12 mouse cellular contexts compared by ENCODE assay signal in the genomic region with DNA sequence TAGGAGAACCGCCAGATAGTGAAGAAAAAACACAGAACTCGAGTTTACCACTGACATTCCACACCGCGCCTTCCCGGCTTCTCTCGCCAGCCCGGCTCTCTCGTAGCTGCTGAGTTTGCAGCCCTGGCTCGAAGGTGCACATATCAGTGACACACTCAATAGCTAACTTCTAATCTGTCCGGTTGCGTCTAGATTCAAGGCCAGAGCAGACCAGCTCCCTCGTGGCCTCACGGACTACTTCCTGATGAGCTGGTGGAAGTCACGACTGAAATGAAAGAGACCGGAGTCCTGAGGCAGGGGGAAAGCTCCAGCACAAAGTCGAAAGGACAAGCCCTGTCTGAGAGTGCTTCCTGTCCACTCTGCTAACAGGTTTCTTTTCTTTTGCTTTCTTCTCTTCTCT. TPM values are rescaled to one million over a fixed set of nuclear protein-coding genes. Genes with fewer than 3 reads are reported as not detected.
DNase-seq lines count a peak whose midpoint lies in the region; ATAC-seq and TF ChIP-seq lines count a peak whose summit lies in the region.
"Had no signal": no experiment of that assay in that cellular context is flagged by ENCODE, and none has a peak within 500 bp of the region (broad histone marks: within the 10 kb centered on the region; RNA-seq: fewer than 3 reads in every experiment).

No protein-coding gene starts in this region.

- peaks cover 3% of the 10 kb centered on the region for H3K4me1 ChIP-seq in liver, embryonic 11.5 days (replicated peaks; ENCODE audit: control insufficient read depth, insufficient read depth, low read length)
- H3K4me1 ChIP-seq in thymus, adult 2 months (replicated peaks; ENCODE audit: control insufficient read depth, insufficient read depth, low read length) = peaks cover 17% of the 10 kb centered on the region
- no peaks in the 10 kb centered on the region for H3K4me1 ChIP-seq in forebrain, postnatal 0 days (ENCODE audit: insufficient read depth)
- H3K4me1 ChIP-seq: neural tube, embryonic 13.5 days had no signal

- peak overlapping the region; percentile 56 for H3K4me2 ChIP-seq in liver, embryonic 11.5 days
- H3K4me2 ChIP-seq in forebrain, postnatal 0 days (ENCODE audit: low read depth) = no peak overlapping the region
- H3K4me2 ChIP-seq: neural tube, embryonic 13.5 days had no signal

- H3K27me3 ChIP-seq in liver, embryonic 11.5 days (replicated peaks; ENCODE audit: control insufficient read depth, insufficient read depth, low read length) = no peaks in the 10 kb centered on the region
- no peaks in the 10 kb centered on the region for H3K27me3 ChIP-seq in thymus, adult 2 months (ENCODE audit: control insufficient read depth, insufficient read depth, low read length)
- no peaks in the 10 kb centered on the region for H3K27me3 ChIP-seq in forebrain, postnatal 0 days (ENCODE audit: insufficient read depth, low read length)
- H3K27me3 ChIP-seq: megakaryocyte, embryonic 14.5 days; neural tube, embryonic 13.5 days had no signal

- H3K9ac ChIP-seq in liver, embryonic 11.5 days (ENCODE audit: low read depth, low read length) = peak overlapping the region; percentile 34; the same call in 1 of the 2 replicates
- no peak overlapping the region for H3K9ac ChIP-seq in forebrain, postnatal 0 days
- H3K9ac ChIP-seq: neural tube, embryonic 13.5 days had no signal

- DNase-seq in adrenal gland, adult (ENCODE audit: inconsistent age in 2 of 2, low spot score in 1 of 2) = peak; percentile 54 to 80
- no peak for DNase-seq in adrenal gland, adult 8-10 months
- DNase-seq in ovary, postnatal 36 days (ENCODE audit: low spot score) = peak; percentile 11
- DNase-seq in ovary, postnatal 10 days (ENCODE audit: low spot score) = no peak
- no peak for DNase-seq in liver, embryonic 11.5 days (ENCODE audit: low spot score)
- DNase-seq in yolk sac, embryonic 10.5 days (ENCODE audit: low spot score) = peak; percentile 78
- DNase-seq in thymus, adult 2 months = no peak
- no peak for DNase-seq in forebrain, postnatal 0 days
- DNase-seq: kidney, adult 8-10 months; spleen, adult 18-20 months had no signal

- peak overlapping the region; percentile 27 for H3K4me3 ChIP-seq in liver, embryonic 11.5 days (ENCODE audit: low read depth, low read length)
- no peak overlapping the region for H3K4me3 ChIP-seq in thymus, adult 2 months (ENCODE audit: control insufficient read depth, insufficient read depth, low read length)
- no peak overlapping the region for H3K4me3 ChIP-seq in forebrain, postnatal 0 days (ENCODE audit: low read depth, low read length)
- H3K4me3 ChIP-seq: megakaryocyte, embryonic 14.5 days; neural tube, embryonic 13.5 days had no signal

- H3K36me3 ChIP-seq in liver, embryonic 11.5 days (ENCODE audit: control insufficient read depth, insufficient read depth, low read length) = no peaks in the 10 kb centered on the region
- no peaks in the 10 kb centered on the region for H3K36me3 ChIP-seq in thymus, adult 2 months (ENCODE audit: control insufficient read depth, insufficient read depth, low read length)
- no peaks in the 10 kb centered on the region for H3K36me3 ChIP-seq in forebrain, postnatal 0 days (ENCODE audit: insufficient read depth)
- H3K36me3 ChIP-seq: neural tube, embryonic 13.5 days had no signal

- TF ChIP-seq POLR2A in thymus, adult 2 months (IDR thresholded peaks at IDR 0.05; ENCODE audit: control insufficient read depth, extremely low read depth, insufficient read depth, low read length, poor library complexity) = no peak

- no peaks in the 10 kb centered on the region for H3K9me3 ChIP-seq in liver, embryonic 11.5 days (ENCODE audit: control insufficient read depth, low read length)
- no peaks in the 10 kb centered on the region for H3K9me3 ChIP-seq in forebrain, postnatal 0 days (ENCODE audit: low read length)
- H3K9me3 ChIP-seq: megakaryocyte, embryonic 14.5 days; neural tube, embryonic 13.5 days had no signal

- H3K27ac ChIP-seq in liver, embryonic 11.5 days (ENCODE audit: low read depth, low read length) = no peak overlapping the region
- no peak overlapping the region for H3K27ac ChIP-seq in thymus, adult 2 months (ENCODE audit: control insufficient read depth, insufficient read depth, low read length)
- no peak overlapping the region for H3K27ac ChIP-seq in forebrain, postnatal 0 days (ENCODE audit: low read depth, low read length)
- H3K27ac ChIP-seq: neural tube, embryonic 13.5 days had no signal

- no peak for TF ChIP-seq CTCF in thymus, adult 2 months (IDR thresholded peaks at IDR 0.05; ENCODE audit: borderline replicate concordance, control insufficient read depth, extremely low read depth, insufficient read depth, low read length, poor library complexity)
- TF ChIP-seq CTCF in forebrain, postnatal 0 days (IDR thresholded peaks at IDR 0.05; ENCODE audit: low read depth) = no peak

- WGBS in liver, embryonic 11.5 days = 37% methylated on average over 16 of the region's 16 CpGs
- WGBS in thymus, adult 2 months = 75% methylated on average over 16 of the region's 16 CpGs
- WGBS in forebrain, postnatal 0 days = 88% methylated on average over 16 of the region's 16 CpGs

- no peak for ATAC-seq in liver, embryonic 11.5 days (replicated peaks; ENCODE audit: low FRiP score)
- no peak for ATAC-seq in forebrain, postnatal 0 days

RNA-seq across cellular contexts. Expression of a gene that starts 42.4 kb away (rescaled TPM):
- 10 to 100 TPM; 37.7 to 82.5 (median 58.9) TPM for total RNA-seq in adrenal gland, adult 8-10 months (2022)
- polyA plus RNA-seq in liver, embryonic 11.5 days (2014; fragmentation: Nextera tagmentation; extraction: Ambion mirVana) = 24.9 and 27.2 TPM in 2 replicates
- polyA plus RNA-seq in thymus, adult 2 months (2012; rRNA removed) = 35.1 and 42.2 TPM in 2 replicates
- 125 and 135 TPM in 2 replicates for total RNA-seq in forebrain, postnatal 0 days (2014; rRNA removed)
- polyA plus RNA-seq in forebrain, postnatal 0 days (2015; fragmentation: Nextera tagmentation; extraction: Ambion mirVana) = 131 and 136 TPM in 2 replicates

RNA-seq across cellular contexts. Expression of a gene that starts 47.3 kb away (rescaled TPM):
- total RNA-seq in adrenal gland, adult 8-10 months (2022) = 10 to 100 TPM; 46.4 to 62.4 (median 53.0) TPM
- polyA plus RNA-seq in liver, embryonic 11.5 days (2014; fragmentation: Nextera tagmentation; extraction: Ambion mirVana) = 195 and 196 TPM in 2 replicates
- 33.9 and 35.3 TPM in 2 replicates for polyA plus RNA-seq in thymus, adult 2 months (2012; rRNA removed)
- 34.5 and 43.6 TPM in 2 replicates for total RNA-seq in forebrain, postnatal 0 days (2014; rRNA removed)
- 39.6 and 44.3 TPM in 2 replicates for polyA plus RNA-seq in forebrain, postnatal 0 days (2015; fragmentation: Nextera tagmentation; extraction: Ambion mirVana)

Comparison
In these comparisons a context has a peak if more than half of its experiments do, and no peak if none do; other contexts are left out.
1. DNase-seq: peak in adrenal gland, adult (2 of 2), ovary, postnatal 36 days (single experiment) and yolk sac, embryonic 10.5 days (single experiment); none in adrenal gland, adult 8-10 months (single experiment), ovary, postnatal 10 days (single experiment), liver, embryonic 11.5 days (single experiment), thymus, adult 2 months (single experiment) and forebrain, postnatal 0 days (single experiment).